Mouse (Mus musculus) heart, embryonic 11.5 days (tissue): Measurements from ENCODE around the gene 9130019O22Rik. TPM values are rescaled to one million over a fixed set of nuclear protein-coding genes. Genes with fewer than 3 reads are reported as not detected.
"Not testable (repeated sequence)": the region's sequence is repeated elsewhere in the genome, so short reads cannot be mapped to it uniquely, and the experiment has no call there.

Experiments
- ATAC-seq: fragments of 200-750 bp; cut with Nextera tagmentation; replicated peaks from 2 replicates; pipeline ENCODE4 v1.8.0; 2017; ENCODE audit warnings: moderate library complexity; ENCODE audit not compliant: insufficient number of reproducible peaks, low FRiP score, low TSS enrichment
- H3K27ac ChIP-seq: fragments of 300-500 bp; sonication (generic); 2 replicates; pipeline ENCODE4 v1.5.1; 2014; ENCODE audit warnings: mild to moderate bottlenecking, low read depth, low read length
- H3K27me3 ChIP-seq: fragments of 300-500 bp; sonication (generic); 2 replicates; pipeline ENCODE4 v1.6.1; 2014; ENCODE audit warnings: mild to moderate bottlenecking, low read length, mixed read lengths; ENCODE audit not compliant: control insufficient read depth, insufficient read depth
- H3K36me3 ChIP-seq: fragments of 300-500 bp; sonication (generic); 2 replicates; pipeline ENCODE4 v1.6.1; 2014; ENCODE audit warnings: mild to moderate bottlenecking, low read length, moderate library complexity, mixed read lengths; ENCODE audit not compliant: control insufficient read depth, insufficient read depth
- H3K4me1 ChIP-seq: fragments of 300-500 bp; sonication (generic); 2 replicates; pipeline ENCODE4 v1.6.1; 2014; ENCODE audit warnings: low read length; ENCODE audit not compliant: control insufficient read depth, insufficient read depth
- H3K4me2 ChIP-seq: fragments of 300-500 bp; sonication (generic); 2 replicates; pipeline ENCODE4 v1.6.1; 2014; ENCODE audit warnings: mild to moderate bottlenecking, moderate library complexity
- H3K4me3 ChIP-seq: fragments of 300-500 bp; sonication (generic); 2 replicates; pipeline ENCODE4 v1.5.1; 2014; ENCODE audit warnings: low read depth, low read length
- H3K9ac ChIP-seq: fragments of 300-500 bp; sonication (generic); 2 replicates; pipeline ENCODE4 v1.6.1; 2014; ENCODE audit warnings: mild to moderate bottlenecking, low read depth, low read length, moderate library complexity
- H3K9me3 ChIP-seq: fragments of 300-500 bp; sonication (generic); replicated peaks from 2 replicates; pipeline ENCODE4 v1.6.1; 2016; ENCODE audit warnings: low read length; ENCODE audit not compliant: control insufficient read depth
- WGBS: fragments of 180-500 bp; shearing (Covaris S2); extraction: QIAGEN DNeasy Blood & Tissue Kit; methylation state at CpG from one replicate; pipeline ENCODE4 v1.1.7; 2014; ENCODE audit not compliant: insufficient replicate concordance; 5-methylcytosine and 5-hydroxymethylcytosine counted together
- polyA plus RNA-seq: library from polyadenylated mRNA; unstranded; fragments of >200 nt; fragmentation: Nextera tagmentation; extraction: Ambion mirVana; gene quantifications from 2 replicates; pipeline ENCODE4 v1.2.1, GENCODE M21; 2014

Gene 9130019O22Rik
- polyA plus RNA-seq, 1 experiment from 2014 or later = 3.7 TPM

- not testable (repeated sequence) for H3K36me3 ChIP-seq, H3K9me3 ChIP-seq, H3K4me1 ChIP-seq, H3K27me3 ChIP-seq, H3K27ac ChIP-seq
- ATAC-seq = peak; percentile 61
- Histone ChIP-seq H3K9ac (peak within 1 kb of the TSS; percentile 84), H3K4me3 (peak within 1 kb of the TSS; percentile 57), H3K4me2 (peak within 1 kb of the TSS; percentile 90)
- 5% methylated on average over 40 of the region's 40 CpGs for WGBS
Measured at GRCm38 (mm10) chr7:127406002-127406987, 19.3 kb upstream of the 9130019O22Rik start, which contains the start of gene Zfp764. Gene Zfp764 (minus strand): TSS chr7:127406822.

- 84% methylated on average over 6 of the region's 6 CpGs for WGBS
- not testable (repeated sequence) for H3K36me3 ChIP-seq, H3K4me2 ChIP-seq, H3K27me3 ChIP-seq, H3K9me3 ChIP-seq, H3K9ac ChIP-seq, H3K4me1 ChIP-seq, H3K4me3 ChIP-seq, ATAC-seq, H3K27ac ChIP-seq
Measured at GRCm38 (mm10) chr7:127404101-127404500, 17.1 kb upstream of the 9130019O22Rik start.

GRCm38 (mm10) chr7:127402980-127403379 is 16.0 kb upstream of the 9130019O22Rik start:
- Histone ChIP-seq H3K36me3 (no peaks in the 10 kb centered on the region), H3K27me3 (no peaks in the 10 kb centered on the region), H3K9ac (no peak overlapping the region), H3K9me3 (no peaks in the 10 kb centered on the region), H3K4me1 (no peaks in the 10 kb centered on the region), H3K4me3 (no peak overlapping the region), H3K4me2 (no peak overlapping the region), H3K27ac (no peak overlapping the region)
- 32% methylated on average over 2 of the region's 2 CpGs for WGBS
- ATAC-seq = no peak

DNA sequence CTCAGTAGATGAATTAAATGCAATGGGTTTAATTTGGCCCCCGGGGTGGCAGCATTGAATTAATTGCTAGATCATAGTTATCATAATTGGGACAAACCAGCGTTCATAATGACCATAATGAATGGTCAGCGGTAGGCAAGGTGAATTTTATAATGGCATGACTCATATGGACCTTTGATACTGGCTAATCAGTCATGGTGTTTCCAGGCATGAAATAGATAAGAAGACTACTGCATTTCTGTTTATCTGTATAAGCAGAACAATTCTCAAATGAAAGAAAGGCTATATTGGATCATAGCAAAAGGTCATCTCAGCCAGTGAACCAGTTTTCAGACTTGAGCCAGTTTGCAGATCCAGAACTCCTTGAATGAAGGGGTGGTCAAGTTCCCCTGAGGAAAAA is 13.4 kb upstream of the 9130019O22Rik start:
- Histone ChIP-seq H3K4me2 (no peak overlapping the region), H3K27me3 (no peaks in the 10 kb centered on the region), H3K9ac (no peak overlapping the region), H3K36me3 (no peaks in the 10 kb centered on the region), H3K27ac (no peak overlapping the region), H3K4me3 (no peak overlapping the region), H3K4me1 (no peaks in the 10 kb centered on the region), H3K9me3 (no peaks in the 10 kb centered on the region)
- ATAC-seq = no peak
- 66% methylated on average over 3 of the region's 3 CpGs for WGBS

DNA sequence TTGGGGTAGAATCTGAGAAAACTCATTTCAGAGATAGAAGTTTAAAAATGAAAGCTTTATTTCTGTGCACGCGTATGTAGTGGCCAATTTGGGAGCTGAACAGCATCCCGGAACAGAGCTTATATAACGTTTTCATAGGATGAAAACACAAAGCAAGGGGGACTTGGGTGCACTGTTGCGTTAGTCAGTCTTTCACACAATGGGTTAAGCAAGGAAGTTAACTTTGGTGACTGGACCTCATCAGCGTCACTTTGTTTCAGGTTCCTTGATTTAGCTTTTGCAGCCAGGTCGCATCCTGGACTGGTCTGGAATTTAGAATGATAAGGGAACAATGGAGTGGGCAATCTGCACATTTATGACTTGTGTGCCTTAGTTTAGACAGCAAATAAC is 7.0 kb upstream of the 9130019O22Rik start:
- no peaks in the 10 kb centered on the region for H3K9me3 ChIP-seq
- no peaks in the 10 kb centered on the region for H3K36me3 ChIP-seq
- no peaks in the 10 kb centered on the region for H3K27me3 ChIP-seq
- H3K4me1 ChIP-seq = peaks cover 13% of the 10 kb centered on the region
- H3K4me2 ChIP-seq = peak overlapping the region; percentile 68
- peak overlapping the region; percentile 39 for H3K9ac ChIP-seq
- peak overlapping the region; percentile 66; the same call in 1 of the 2 replicates for H3K27ac ChIP-seq
- 20% methylated on average over 7 of the region's 7 CpGs for WGBS
- H3K4me3 ChIP-seq = peak overlapping the region; percentile 71
- no peak for ATAC-seq

GRCm38 (mm10) chr7:127393157-127393943 is 6.4 kb upstream of the 9130019O22Rik start, which contains the start of gene E430018J23Rik:
Gene E430018J23Rik (minus strand): TSS chr7:127393629.
- H3K36me3 ChIP-seq = no peaks in the 10 kb centered on the region
- no peaks in the 10 kb centered on the region for H3K27me3 ChIP-seq
- peak within 1 kb of the TSS; percentile 68 for H3K4me2 ChIP-seq
- H3K4me3 ChIP-seq = peak within 1 kb of the TSS; percentile 71
- peak within 1 kb of the TSS; percentile 76 for H3K27ac ChIP-seq
- H3K4me1 ChIP-seq = peaks cover 13% of the 10 kb centered on the region
- ATAC-seq = peak; percentile 92
- WGBS = under 1% methylated on average over 45 of the region's 45 CpGs
- H3K9ac ChIP-seq = peak within 1 kb of the TSS; percentile 85
- no peaks in the 10 kb centered on the region for H3K9me3 ChIP-seq

DNA sequence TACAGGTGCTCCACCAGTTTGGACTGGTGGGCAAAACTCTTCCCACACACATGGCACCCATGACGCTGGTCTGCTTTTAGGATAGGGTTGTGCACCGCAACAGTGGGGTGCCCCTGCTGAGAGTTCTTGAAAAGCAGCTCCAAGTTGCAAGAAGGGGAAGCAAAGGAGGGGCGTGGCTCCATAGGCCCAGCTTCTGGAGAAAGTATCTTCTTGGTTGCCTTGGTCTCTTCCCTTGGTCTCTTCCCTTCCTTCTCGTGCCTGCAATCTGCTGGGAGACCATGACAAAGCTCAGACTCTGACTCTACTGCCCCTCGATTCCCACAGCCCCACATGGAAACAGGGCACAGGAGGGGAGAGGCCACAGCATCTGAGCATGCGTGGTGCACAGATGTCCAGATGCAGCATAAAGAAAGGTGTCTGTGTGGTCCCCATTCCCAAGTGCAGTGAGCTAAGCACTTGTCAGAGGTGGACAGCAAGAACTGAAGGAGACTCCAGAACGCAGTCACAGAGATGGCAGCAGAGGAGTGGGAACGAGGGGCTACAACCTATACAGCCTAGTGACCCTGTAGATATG is 5.4 kb upstream of the 9130019O22Rik start:
- H3K27me3 ChIP-seq = no peaks in the 10 kb centered on the region
- H3K4me2 ChIP-seq = peak overlapping the region; percentile 68
- H3K27ac ChIP-seq = no peak overlapping the region
- H3K36me3 ChIP-seq = no peaks in the 10 kb centered on the region
- peak overlapping the region; percentile 71 for H3K4me3 ChIP-seq
- H3K4me1 ChIP-seq = peaks cover 13% of the 10 kb centered on the region
- H3K9me3 ChIP-seq = no peaks in the 10 kb centered on the region
- H3K9ac ChIP-seq = 0 out of 2 replicates have a peak overlapping the region, but pooled peaks have one; percentile 85
- ATAC-seq = no peak
- WGBS = 80% methylated on average over 8 of the region's 8 CpGs

DNA sequence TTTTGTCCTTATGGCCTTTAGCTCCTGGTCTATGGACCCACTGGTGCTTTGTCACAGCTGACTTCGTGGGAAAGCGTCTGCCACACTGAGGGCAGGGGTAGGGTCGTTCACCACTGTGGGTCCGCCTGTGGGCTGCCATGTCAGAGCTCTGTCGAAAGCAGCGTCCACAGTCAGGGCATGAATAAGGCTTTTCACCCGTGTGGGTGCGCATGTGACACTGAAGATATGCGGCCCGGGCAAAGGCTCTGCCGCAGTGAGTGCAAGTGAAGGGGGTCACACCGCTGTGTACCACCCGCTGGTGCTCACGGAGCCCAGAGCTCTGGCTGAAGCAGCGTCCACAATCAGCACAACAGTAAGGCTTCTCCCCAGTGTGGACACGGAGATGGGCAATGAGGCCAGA is 4.6 kb upstream of the 9130019O22Rik start:
- Histone ChIP-seq H3K9ac (no peak overlapping the region), H3K36me3 (no peaks in the 10 kb centered on the region), H3K9me3 (no peaks in the 10 kb centered on the region), H3K27ac (no peak overlapping the region), H3K4me1 (peaks cover 13% of the 10 kb centered on the region), H3K27me3 (no peaks in the 10 kb centered on the region), H3K4me3 (no peak overlapping the region), H3K4me2 (no peak overlapping the region)
- 95% methylated on average over 16 of the region's 16 CpGs for WGBS
- no peak for ATAC-seq
